Mouse (Mus musculus): ENCODE measurements around the gene Eef1akmt3. TPM values are rescaled to one million over a fixed set of nuclear protein-coding genes. Genes with fewer than 3 reads are reported as not detected.
A peak's percentile ranks its signal among the peaks of the same experiment; 100 is the strongest.

The Eef1akmt3 gene
- polyA plus RNA-seq, 1 experiment from 2014 or later, result 0.44 TPM

DNA sequence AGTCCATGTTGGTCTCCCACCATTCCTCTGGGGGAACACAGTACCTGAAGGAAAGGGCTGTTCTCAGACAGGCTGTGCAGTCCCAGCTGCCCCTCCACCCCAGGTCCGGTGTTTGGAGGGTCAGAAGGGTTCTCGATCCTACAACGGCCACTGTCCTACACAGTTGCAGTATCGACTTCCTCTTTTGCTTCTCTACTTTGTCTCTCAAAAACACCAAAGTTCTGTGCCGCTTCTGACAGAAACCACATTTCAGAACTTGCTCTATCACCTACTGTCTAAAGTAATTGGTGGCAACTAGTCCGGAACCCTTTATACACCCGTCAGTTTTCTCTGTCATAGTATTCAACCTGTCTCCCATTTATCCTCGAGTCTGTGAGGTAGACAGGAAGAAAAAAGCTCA is 14.1 kb upstream of the Eef1akmt3 start:
- CTCF ChIA-PET, result no interaction called here

DNA sequence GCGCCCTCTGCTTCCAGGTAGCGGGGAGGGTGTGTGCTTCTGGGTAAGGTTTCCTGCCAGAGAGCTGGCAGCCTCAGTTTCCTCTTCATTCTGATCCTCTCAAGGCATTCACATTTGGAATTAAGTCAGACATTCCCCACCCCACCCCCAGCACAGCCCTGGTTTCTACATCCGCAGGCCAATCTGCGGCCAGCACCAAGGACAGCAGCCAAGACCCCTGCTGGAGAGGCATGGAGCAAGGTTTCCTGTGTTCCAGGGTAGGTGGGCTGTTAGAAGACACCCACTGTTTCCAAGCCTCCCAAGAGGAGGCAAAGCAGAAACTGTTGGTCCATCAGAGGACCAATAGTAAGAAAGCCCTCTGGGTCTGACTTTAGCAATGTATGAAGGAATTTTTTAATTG is 13.3 kb upstream of the Eef1akmt3 start:
- DNase-seq (ENCODE audit: low read depth, low spot score), result no peak
- in situ Hi-C loops (cut with MboI; ENCODE audit: low pct_unique_long_range_greater_than_20kb), result loop anchor here (25.0 kb wide), 1 partner anchor 608 kb away; the partner anchor contains the start of genes Nab2 and Nemp1
- POLR2A ChIA-PET, result no interaction called here
- ATAC-seq, result no peak
- CTCF ChIA-PET, result no interaction called here
- TF ChIP-seq CTCF (IDR thresholded peaks at IDR 0.05), result no peak
- no peaks in the 10 kb centered on the region for H3K27me3 ChIP-seq

More for the DNA sequence above, 14.1 kb upstream of the Eef1akmt3 start:
- no peak for ATAC-seq
- DNase-seq (ENCODE audit: low read depth, low spot score), result no peak
- H3K27me3 ChIP-seq, result no peaks in the 10 kb centered on the region
- in situ Hi-C loops (cut with MboI; ENCODE audit: low pct_unique_long_range_greater_than_20kb), result loop anchor here (25.0 kb wide), 1 partner anchor 607 kb away; the partner anchor contains the start of genes Nab2 and Nemp1
- no peak for TF ChIP-seq CTCF (IDR thresholded peaks at IDR 0.05)
- POLR2A ChIA-PET, result no interaction called here

DNA sequence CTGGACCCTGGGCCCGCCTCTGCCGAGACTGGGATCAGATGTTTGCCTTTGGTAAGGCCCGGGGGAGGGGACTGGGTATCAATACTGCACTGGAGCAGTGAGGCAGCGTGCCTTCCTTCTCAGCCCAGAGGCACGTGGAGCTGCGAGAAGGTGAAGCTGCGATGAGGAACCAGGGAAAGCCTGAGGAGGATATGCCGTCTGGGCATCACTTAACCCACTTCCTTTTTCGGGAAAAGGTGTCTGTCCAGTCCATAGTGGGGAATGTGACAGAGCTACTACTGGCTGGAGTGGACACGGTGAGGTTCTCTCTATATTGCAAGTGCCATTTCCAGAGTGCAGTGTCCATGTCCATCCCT is 8.8 kb upstream of the Eef1akmt3 start:
- ChIA-PET CTCF (interaction anchor here (3.0 kb wide), 1 partner anchor 8 kb away, joined by 13 read pairs; no protein-coding TSS in a partner anchor), POLR2A (no interaction called here)
- ATAC-seq, result no peak
- in situ Hi-C loops (cut with MboI; ENCODE audit: low pct_unique_long_range_greater_than_20kb), result loop anchor here (25.0 kb wide), 1 partner anchor 612 kb away; the partner anchor contains the start of genes Nab2 and Nemp1
- no peak for TF ChIP-seq CTCF (IDR thresholded peaks at IDR 0.05)
- no peaks in the 10 kb centered on the region for H3K27me3 ChIP-seq
- no peak for DNase-seq (ENCODE audit: low read depth, low spot score)

DNA sequence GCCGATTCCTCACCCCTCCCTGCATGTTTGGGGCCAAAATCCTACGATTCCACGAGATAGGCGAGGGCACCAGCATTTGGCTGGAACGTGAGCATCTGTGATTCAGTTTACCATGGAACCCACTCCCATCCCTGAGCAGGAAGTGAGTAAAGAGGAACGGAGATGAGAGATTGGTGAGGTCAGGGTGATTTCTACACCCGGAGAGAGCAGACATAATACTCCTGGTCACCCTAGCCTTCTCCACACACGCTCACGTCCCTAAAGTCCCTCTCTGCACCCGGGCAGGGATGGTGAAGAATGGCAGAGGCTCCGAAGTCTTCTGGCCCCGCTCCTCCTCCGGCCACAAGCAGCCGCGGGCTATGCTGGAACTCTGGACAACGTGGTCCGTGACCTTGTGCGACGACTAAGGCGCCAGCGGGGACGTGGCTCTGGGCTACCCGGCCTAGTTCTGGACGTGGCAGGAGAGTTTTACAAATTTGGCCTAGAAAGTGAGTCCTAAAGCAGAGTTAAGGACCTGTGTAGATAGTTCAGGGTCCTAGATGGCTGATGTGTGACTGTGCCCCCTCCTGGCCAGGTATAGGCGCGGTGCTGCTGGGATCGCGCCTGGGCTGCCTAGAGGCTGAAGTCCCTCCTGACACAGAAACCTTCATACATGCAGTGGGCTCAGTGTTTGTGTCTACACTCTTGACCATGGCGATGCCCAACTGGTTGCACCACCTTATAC is 8.2 kb upstream of the Eef1akmt3 start:
- in situ Hi-C loops (cut with MboI; ENCODE audit: low pct_unique_long_range_greater_than_20kb), result loop anchor here (25.0 kb wide), 1 partner anchor 613 kb away; the partner anchor contains the start of genes Nab2 and Nemp1
- ChIA-PET POLR2A (no interaction called here), CTCF (interaction anchor here (1.0 to 3.0 kb wide), 2 partner anchors 9 to 131 kb away, joined by 3 to 13 read pairs; no protein-coding TSS in a partner anchor)
- TF ChIP-seq CTCF (IDR thresholded peaks at IDR 0.05), result no peak
- DNase-seq (ENCODE audit: low read depth, low spot score), result no peak
- H3K27me3 ChIP-seq, result no peaks in the 10 kb centered on the region
- ATAC-seq, result no peak

DNA sequence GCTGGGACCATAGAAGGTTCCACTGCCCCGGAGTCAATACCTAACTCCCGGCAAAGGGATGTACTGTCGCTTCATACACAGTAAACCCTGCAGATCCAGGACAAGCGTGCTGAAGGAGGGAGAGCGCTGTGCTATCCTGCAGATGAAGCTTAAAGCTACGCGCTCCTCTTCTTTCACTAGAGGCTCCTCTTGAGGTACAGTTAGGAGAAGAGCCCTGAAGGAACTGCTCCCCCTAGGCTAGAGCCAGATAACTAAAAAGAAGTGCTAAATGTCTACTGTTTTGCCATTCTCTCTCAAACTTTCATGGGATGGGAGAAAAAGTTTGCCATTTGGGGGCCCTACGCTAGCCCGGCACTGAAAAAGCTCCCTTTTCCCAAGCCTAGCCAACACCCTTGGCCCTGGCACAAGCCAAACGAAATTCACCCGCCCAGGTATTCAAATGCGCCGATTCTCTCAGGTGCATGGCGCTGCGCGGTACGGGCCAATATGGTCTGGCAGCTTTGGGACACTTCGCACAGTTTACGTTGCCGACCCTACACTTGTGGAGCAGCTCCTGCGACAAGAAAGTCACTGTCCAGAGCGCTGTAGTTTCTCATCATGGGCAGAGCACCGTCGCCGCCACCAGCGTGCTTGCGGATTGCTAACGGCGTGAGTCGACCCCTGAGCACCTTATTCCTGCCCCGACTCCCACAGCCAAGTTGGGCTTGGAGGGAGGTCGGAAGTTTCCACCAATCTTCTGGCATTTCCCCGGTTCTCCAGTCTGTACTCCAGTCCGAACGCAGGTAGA is 7.5 kb upstream of the Eef1akmt3 start:
- ATAC-seq (no peak), DNase-seq (ENCODE audit: low read depth, low spot score) (no peak)
- TF ChIP-seq CTCF (IDR thresholded peaks at IDR 0.05), result no peak
- ChIA-PET CTCF (interaction anchor here (1.0 to 3.0 kb wide), 2 partner anchors 9 to 130 kb away, joined by 3 to 13 read pairs; no protein-coding TSS in a partner anchor), POLR2A (no interaction called here)
- in situ Hi-C loops (cut with MboI; ENCODE audit: low pct_unique_long_range_greater_than_20kb), result no loop called here
- H3K27me3 ChIP-seq, result no peaks in the 10 kb centered on the region

DNA sequence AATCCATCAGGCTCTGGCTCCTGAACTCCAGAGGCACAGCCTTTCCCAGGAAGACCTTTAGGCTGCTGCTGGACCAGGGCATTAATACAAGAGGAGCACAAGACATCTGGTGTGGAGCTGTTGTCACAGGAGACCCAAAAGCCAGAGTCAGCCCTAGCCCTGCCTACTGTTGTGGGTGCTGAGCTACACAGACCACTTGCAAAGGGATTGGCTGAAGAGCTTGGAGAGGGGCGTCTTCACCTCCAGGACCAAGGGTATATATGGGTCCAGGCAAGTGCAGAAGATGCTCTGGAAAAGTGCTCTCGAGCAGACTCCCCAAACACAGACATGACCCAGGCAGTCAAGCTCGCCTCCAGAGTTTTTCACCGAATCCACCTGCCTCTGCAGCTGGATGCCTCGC is 6.6 kb upstream of the Eef1akmt3 start, which contains the start of gene Cyp27b1:
Gene Cyp27b1, plus strand, starts transcription at position 297 of the 400 bp plus-strand sequence.
- ChIA-PET POLR2A (no interaction called here), CTCF (interaction anchor here (3.0 kb wide), 1 partner anchor 10 kb away, joined by 13 read pairs; no protein-coding TSS in a partner anchor)
- no peak for TF ChIP-seq CTCF (IDR thresholded peaks at IDR 0.05)
- no peak for DNase-seq (ENCODE audit: low read depth, low spot score)
- in situ Hi-C loops (cut with MboI; ENCODE audit: low pct_unique_long_range_greater_than_20kb), result no loop called here
- H3K27me3 ChIP-seq, result no peaks in the 10 kb centered on the region
- ATAC-seq, result no peak

DNA sequence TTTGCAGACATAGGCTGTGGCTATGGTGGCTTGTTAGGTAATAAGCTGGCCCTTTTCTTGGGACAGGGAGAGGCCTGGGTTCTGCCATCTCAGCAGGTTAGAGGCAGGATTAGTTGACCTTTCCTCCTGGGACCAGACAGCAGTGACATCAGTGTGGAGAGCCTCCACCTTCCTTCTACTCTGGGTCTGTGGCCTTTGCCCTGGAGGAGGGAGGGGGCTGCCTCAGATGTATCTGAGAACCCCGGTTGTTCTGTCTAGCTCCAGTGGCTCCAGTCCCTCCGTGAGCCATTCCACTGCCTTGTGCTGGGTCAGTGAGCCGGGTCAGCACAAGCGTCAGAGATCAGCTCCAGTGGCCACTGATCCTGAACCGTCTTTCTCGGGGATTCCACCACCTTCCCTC is 1.9 kb upstream of the Eef1akmt3 start:
- POLR2A ChIA-PET, result interaction anchor here (0.6 kb wide), 1 partner anchor 327 kb away, joined by 4 read pairs; the partner anchor contains the start of gene Inhbc
- no peak for DNase-seq (ENCODE audit: low read depth, low spot score)
- no peaks in the 10 kb centered on the region for H3K27me3 ChIP-seq
- TF ChIP-seq CTCF (IDR thresholded peaks at IDR 0.05), result no peak
- CTCF ChIA-PET, result interaction anchor here (1.2 to 2.7 kb wide), 2 partner anchors 10 to 15 kb away, joined by 4 to 13 read pairs; no protein-coding TSS in a partner anchor
- no peak for ATAC-seq
- in situ Hi-C loops (cut with MboI; ENCODE audit: low pct_unique_long_range_greater_than_20kb), result no loop called here

DNA sequence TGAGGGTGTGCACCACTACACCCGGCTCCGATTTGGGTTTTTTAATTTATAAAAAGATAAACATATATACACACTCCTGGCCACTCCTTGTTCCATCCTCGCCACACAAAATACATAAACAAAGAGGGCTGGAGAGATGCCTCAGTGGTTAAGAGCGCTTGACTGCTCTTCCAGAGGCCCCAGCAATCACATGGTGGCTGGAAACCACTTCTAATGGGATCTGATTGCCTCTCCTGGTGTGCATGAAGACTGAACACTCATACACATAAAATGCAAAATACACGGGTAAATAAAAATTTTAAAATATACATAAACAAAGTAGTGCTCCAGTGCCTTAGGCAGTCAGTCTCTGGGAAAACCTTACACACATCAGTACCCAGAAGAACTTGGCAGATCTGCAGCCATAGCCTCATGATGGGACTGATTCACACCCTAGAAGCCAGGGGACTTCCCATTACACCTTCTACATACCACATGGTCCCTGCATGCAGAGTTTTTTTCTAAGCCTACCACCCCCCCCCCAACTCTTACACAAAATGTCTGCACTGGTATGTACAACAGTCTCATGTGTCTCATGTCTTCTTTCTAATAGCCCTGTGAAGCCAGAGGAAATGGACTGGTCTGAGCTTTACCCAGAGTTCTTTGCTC is 1.3 kb upstream of the Eef1akmt3 start:
- DNase-seq (ENCODE audit: low read depth, low spot score) (no peak), ATAC-seq (peak; percentile 38)
- in situ Hi-C loops (cut with MboI; ENCODE audit: low pct_unique_long_range_greater_than_20kb), result no loop called here
- CTCF ChIA-PET, result interaction anchor here (1.2 to 2.7 kb wide), 3 partner anchors 10 to 15 kb away, joined by 4 to 13 read pairs (median 13); no protein-coding TSS in a partner anchor
- POLR2A ChIA-PET, result interaction anchor here (0.6 to 2.8 kb wide), 3 partner anchors 12 to 327 kb away, joined by 4 to 19 read pairs (median 10); partner anchors contain the start of genes Inhbc and Tsfm
- TF ChIP-seq CTCF (IDR thresholded peaks at IDR 0.05), result no peak
- H3K27me3 ChIP-seq, result no peaks in the 10 kb centered on the region

DNA sequence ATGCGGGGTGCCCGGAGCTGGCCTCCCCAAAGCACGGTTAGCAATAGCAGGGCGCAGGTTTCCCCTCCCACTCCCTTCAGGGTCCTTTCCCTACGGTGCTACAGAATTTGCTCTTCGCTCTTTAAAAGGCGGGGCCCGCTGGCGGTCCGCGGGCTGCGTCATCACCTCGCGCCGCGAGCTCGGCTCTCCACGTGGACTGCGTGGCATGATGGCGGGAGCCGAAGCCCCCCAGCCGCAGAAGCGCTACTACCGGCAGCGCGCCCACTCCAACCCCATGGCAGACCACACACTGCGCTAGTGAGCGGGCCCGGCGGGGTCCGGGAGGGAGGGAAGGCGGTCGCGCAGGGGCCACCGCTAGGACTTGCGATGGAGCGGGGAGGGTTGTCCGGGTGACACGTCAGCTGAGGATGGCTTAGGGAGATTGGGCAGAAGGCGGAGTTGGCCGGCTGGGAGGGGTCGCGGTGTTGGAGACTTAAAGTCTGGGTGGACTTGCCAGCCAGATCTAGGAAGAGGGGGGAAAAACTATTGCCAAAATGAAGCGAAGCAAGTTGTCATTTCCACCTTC is 543 bp upstream of the Eef1akmt3 start:
- POLR2A ChIA-PET, result interaction anchor here (0.9 to 2.8 kb wide), 6 partner anchors 12 to 122 kb away, joined by 3 to 19 read pairs (median 4); partner anchors contain the start of genes Tsfm and Tspan31
- DNase-seq (ENCODE audit: low read depth, low spot score) (no peak), ATAC-seq (peak; percentile 66)
- CTCF ChIA-PET, result interaction anchor here (1.6 to 2.6 kb wide), 2 partner anchors 10 to 16 kb away, joined by 8 to 13 read pairs; no protein-coding TSS in a partner anchor
- H3K27me3 ChIP-seq, result no peaks in the 10 kb centered on the region
- no peak for TF ChIP-seq CTCF (IDR thresholded peaks at IDR 0.05)
- in situ Hi-C loops (cut with MboI; ENCODE audit: low pct_unique_long_range_greater_than_20kb), result no loop called here
